Mouse (Mus musculus): ENCODE results near the gene Zcchc14.

- TF ChIP-seq KAT2A (IDR thresholded peaks at IDR 0.05; ENCODE audit: insufficient replicate concordance, low read length) = no peak
- TF ChIP-seq CHD2 (IDR thresholded peaks at IDR 0.05; ENCODE audit: low read length) = no peak
- TF ChIP-seq ZMIZ1 (IDR thresholded peaks at IDR 0.05; ENCODE audit: low read depth, low read length) = no peak
- no peak for TF ChIP-seq SMC3 (IDR thresholded peaks at IDR 0.05; ENCODE audit: low read depth, low read length)
- TF ChIP-seq CTCF (conservative IDR thresholded peaks at IDR 0.05 in 1 of 2, IDR thresholded peaks at IDR 0.05 in 1 of 2; ENCODE audit: low read depth in 2 of 2, low read length in 2 of 2) = no peak
- TF ChIP-seq POLR2A (IDR thresholded peaks at IDR 0.05; ENCODE audit: low read depth, low read length) = no peak
- no peak for TF ChIP-seq POLR2AphosphoS2 (IDR thresholded peaks at IDR 0.05; ENCODE audit: low read depth, low read length)
- TF ChIP-seq TCF12 (IDR thresholded peaks at IDR 0.05; ENCODE audit: low read depth, low read length) = no peak
- TF ChIP-seq USF1 (IDR thresholded peaks at IDR 0.05; ENCODE audit: low read depth, low read length) = no peak
- TF ChIP-seq BHLHE40 (IDR thresholded peaks at IDR 0.05; ENCODE audit: low read depth, low read length) = no peak
- TF ChIP-seq RCOR1 (conservative IDR thresholded peaks at IDR 0.05; ENCODE audit: low read depth, low read length) = no peak
- TF ChIP-seq JUND (conservative IDR thresholded peaks at IDR 0.05; ENCODE audit: low read depth, low read length) = no peak
- no peak for TF ChIP-seq EP300 (IDR thresholded peaks at IDR 0.05; ENCODE audit: low read length)
- no peak for TF ChIP-seq PAX5 (IDR thresholded peaks at IDR 0.05; ENCODE audit: low read length)
Observed at GRCm38 (mm10) chr8:121650389-121651307, 2.1 kb downstream of the Zcchc14 start.

Data from CH12.LX (cell line).